Mouse (Mus musculus) skeletal muscle tissue, postnatal 0 days (tissue): Measurements from ENCODE around the gene Dmrt2. TPM values are rescaled to one million over a fixed set of nuclear protein-coding genes. Genes with fewer than 3 reads are reported as not detected.

Source experiments
- polyA plus RNA-seq: library from polyadenylated mRNA; unstranded; fragments of >200 nt; fragmentation: Nextera tagmentation; extraction: Ambion mirVana; gene quantifications from 2 replicates; pipeline ENCODE4 v1.2.1, GENCODE M21; 2015

Gene Dmrt2
- 13.5 and 17.8 TPM in 2 replicates for polyA plus RNA-seq

DNA sequence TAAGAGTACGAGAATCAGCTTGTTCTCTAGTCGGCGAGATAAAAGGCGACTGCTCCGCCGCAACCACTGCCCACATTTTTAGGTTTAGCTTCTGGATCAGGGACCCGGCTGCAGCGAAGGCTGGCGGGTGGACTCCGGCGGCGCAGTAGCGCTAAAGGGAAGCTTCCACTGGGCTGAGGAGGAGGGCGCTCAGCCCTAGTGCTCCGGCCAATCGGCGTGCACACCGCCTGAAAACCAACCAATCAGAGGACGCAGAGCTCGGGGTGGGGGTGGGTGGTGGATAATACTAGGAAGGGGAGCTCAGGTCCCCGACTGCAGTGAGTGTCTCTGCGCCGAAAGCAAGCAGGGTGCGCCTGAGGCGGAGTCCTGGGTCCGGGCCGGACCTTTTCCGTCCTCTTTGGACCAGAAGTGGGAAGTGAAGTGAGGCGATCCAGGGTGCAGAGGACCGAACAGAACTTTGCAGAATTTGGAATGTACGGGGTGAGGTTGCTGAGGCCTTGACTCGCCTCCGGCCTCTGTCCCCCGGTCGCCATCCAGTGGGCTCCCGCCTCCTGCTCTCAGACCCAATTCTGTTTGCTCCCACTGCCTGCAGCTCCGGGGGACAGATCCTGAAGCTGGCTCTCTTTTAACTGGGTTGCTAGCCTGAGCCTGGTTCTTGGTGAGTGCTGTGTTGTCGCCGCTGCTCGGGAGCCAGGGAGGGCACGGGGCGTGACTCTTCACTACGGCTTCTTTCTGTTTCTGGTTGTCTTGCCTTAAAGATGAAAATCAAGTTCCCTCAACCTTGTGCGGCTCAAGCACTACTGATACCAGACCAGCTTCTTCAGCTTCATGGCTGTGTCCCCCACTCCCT is at the start of gene Dmrt2:
TSS of gene Dmrt2 (plus strand) at position 311 of the 850 bp plus-strand sequence.

Other genes starting within 250 kb of the Dmrt2 start
- gene Dmrt1, start 166.8 kb upstream of the Dmrt2 start, polyA plus RNA-seq: 0.19 and 0.23 TPM in 2 replicates
- not detected in 2 replicates for gene Dmrt3, start 62.1 kb upstream of the Dmrt2 start, polyA plus RNA-seq